Mouse (Mus musculus): ENCODE results near the gene Fes. TPM values are rescaled to one million over a fixed set of nuclear protein-coding genes. Genes with fewer than 3 reads are reported as not detected.

Fes gene
- total and polyA plus RNA-seq, 3 experiments: 2.7 to 6.6 TPM; not detected in 1

- Histone ChIP-seq H3K4me1 (ENCODE audit: control insufficient read depth in 1 of 2, insufficient read depth in 2 of 2, low read length in 2 of 2) (peaks cover 0 to 25% of the 10 kb centered on the region in 2 experiments; a peak in 2 of 4 replicates), H3K9me3 (replicated peaks; ENCODE audit: insufficient read depth, low read length) (no peaks in the 10 kb centered on the region), H3K9ac (ENCODE audit: control insufficient read depth, low read depth, low read length, poor library complexity, severe bottlenecking) (no peak overlapping the region), H3K27ac (ENCODE audit: control insufficient read depth, low read depth, low read length) (no peak overlapping the region), H3K36me3 (ENCODE audit: control insufficient read depth in 1 of 2, insufficient read depth in 2 of 2, low read length in 2 of 2) (peaks cover 0 to 13% of the 10 kb centered on the region in 2 experiments; a peak in 2 of 4 replicates), H3K79me2 (ENCODE audit: control insufficient read depth, insufficient read depth, low read length, poor library complexity) (no peaks in the 10 kb centered on the region), H3K27me3 (ENCODE audit: control insufficient read depth in 1 of 2, insufficient read depth in 2 of 2, low read length in 2 of 2) (no peaks in the 10 kb centered on the region), H3K4me3 (ENCODE audit: control insufficient read depth in 1 of 2, insufficient read depth in 1 of 2, low read depth in 2 of 2, low read length in 2 of 2) (no peak overlapping the region)
- peak; percentile 75 for DNase-seq (ENCODE audit: low read depth, low spot score)
- no peak for TF ChIP-seq JUND (IDR thresholded peaks at IDR 0.05; ENCODE audit: low read depth, low read length)
- TF ChIP-seq E2F4 (IDR thresholded peaks at IDR 0.05; ENCODE audit: borderline replicate concordance, low read depth, low read length): no peak
- TF ChIP-seq ZC3H11A (IDR thresholded peaks at IDR 0.05; ENCODE audit: low read depth, low read length): peak; percentile 54
- no peak for TF ChIP-seq MEF2A (IDR thresholded peaks at IDR 0.05; ENCODE audit: extremely low read depth, insufficient replicate concordance, low read depth, low read length, poor library complexity, severe bottlenecking)
- TF ChIP-seq RAD21 (IDR thresholded peaks at IDR 0.05; ENCODE audit: low read depth, low read length): peak; percentile 64
- peak; percentile 70 for TF ChIP-seq SMC3 (IDR thresholded peaks at IDR 0.05; ENCODE audit: low read depth, low read length)
- TF ChIP-seq CTCF (IDR thresholded peaks at IDR 0.05 in 2 of 3, conservative IDR thresholded peaks at IDR 0.05 in 1 of 3; ENCODE audit: control insufficient read depth in 1 of 3, insufficient read depth in 1 of 3, low read depth in 2 of 3, low read length in 3 of 3, poor library complexity in 1 of 3, severe bottlenecking in 1 of 3): peak; percentile 52 to 81 (median 72)
Measured at GRCm38 (mm10) chr7:80424722-80425121, 37.0 kb upstream of the Fes start.

DNA sequence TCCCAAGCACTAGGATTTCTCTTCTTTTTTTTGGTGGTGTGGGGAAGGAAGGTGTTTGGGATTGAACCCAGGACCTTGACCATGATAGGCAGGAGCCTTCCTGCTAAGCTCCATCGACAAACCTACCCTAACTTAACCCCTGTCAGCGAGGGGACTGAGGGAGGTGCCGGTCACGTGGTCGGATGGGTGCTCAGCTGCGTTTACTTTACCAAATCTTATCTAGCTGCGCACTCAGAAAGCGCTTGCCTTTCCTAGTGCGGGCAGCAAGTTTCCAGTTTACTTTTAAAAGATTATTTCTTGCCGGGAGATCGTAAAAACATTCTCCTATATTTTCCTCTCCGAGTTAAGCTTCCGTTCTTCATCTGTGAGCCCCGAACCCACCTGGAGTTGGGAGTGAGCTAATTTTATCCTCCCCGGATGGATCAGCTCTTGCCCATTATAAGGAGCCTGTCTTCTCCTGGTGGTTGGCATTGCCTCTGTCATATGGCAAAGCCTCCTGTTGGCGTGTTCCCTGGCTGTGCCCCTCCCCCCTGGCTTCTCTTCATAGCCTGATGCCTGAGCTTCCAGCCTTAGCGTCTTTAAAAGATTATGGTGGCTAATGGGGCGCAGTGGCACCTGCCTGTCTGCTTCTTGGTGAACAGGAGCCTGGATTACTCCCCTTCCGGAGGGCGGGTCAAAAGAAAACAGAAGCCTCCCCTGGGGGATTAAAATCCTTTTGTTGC is 35.2 kb upstream of the Fes start:
- no peaks in the 10 kb centered on the region for H3K27me3 ChIP-seq (ENCODE audit: control insufficient read depth in 1 of 2, insufficient read depth in 2 of 2, low read length in 2 of 2)
- H3K36me3 ChIP-seq (ENCODE audit: control insufficient read depth in 1 of 2, insufficient read depth in 2 of 2, low read length in 2 of 2): peaks cover 0 to 26% of the 10 kb centered on the region in 2 experiments; a peak in 2 of 4 replicates
- H3K79me2 ChIP-seq (ENCODE audit: control insufficient read depth, insufficient read depth, low read length, poor library complexity): no peaks in the 10 kb centered on the region
- H3K27ac ChIP-seq (ENCODE audit: control insufficient read depth, low read depth, low read length): peak overlapping the region; percentile 64
- no peaks in the 10 kb centered on the region for H3K9me3 ChIP-seq (replicated peaks; ENCODE audit: insufficient read depth, low read length)
- H3K4me1 ChIP-seq (ENCODE audit: control insufficient read depth in 1 of 2, insufficient read depth in 2 of 2, low read length in 2 of 2): peaks cover 10 to 41% of the 10 kb centered on the region in 2 experiments
- peak; percentile 75 for DNase-seq (ENCODE audit: low read depth, low spot score)
- peak overlapping the region; percentile 49 to 53 for H3K4me3 ChIP-seq (ENCODE audit: control insufficient read depth in 1 of 2, insufficient read depth in 1 of 2, low read depth in 2 of 2, low read length in 2 of 2)
- H3K9ac ChIP-seq (ENCODE audit: control insufficient read depth, low read depth, low read length, poor library complexity, severe bottlenecking): peak overlapping the region; percentile 57
- TF ChIP-seq MEF2A (IDR thresholded peaks at IDR 0.05; ENCODE audit: extremely low read depth, insufficient replicate concordance, low read depth, low read length, poor library complexity, severe bottlenecking) (no peak), USF2 (IDR thresholded peaks at IDR 0.05; ENCODE audit: borderline replicate concordance in 1 of 2, insufficient read depth in 1 of 2, low read depth in 1 of 2, low read length in 2 of 2) (peak; percentile 66 to 89), MAZ (IDR thresholded peaks at IDR 0.05; ENCODE audit: low read depth, low read length) (no peak), TCF12 (IDR thresholded peaks at IDR 0.05; ENCODE audit: low read depth, low read length) (peak; percentile 61), GABPA (IDR thresholded peaks at IDR 0.05; ENCODE audit: low read depth, low read length) (no peak), TAL1 (IDR thresholded peaks at IDR 0.05; ENCODE audit: low read length) (no peak), CHD1 (IDR thresholded peaks at IDR 0.05; ENCODE audit: low read depth, low read length) (no peak), POLR2AphosphoS2 (IDR thresholded peaks at IDR 0.05; ENCODE audit: low read length) (no peak; the same call in 1 of the 2 replicates), MYB (IDR thresholded peaks at IDR 0.05; ENCODE audit: low read depth, low read length) (no peak), CTCF (IDR thresholded peaks at IDR 0.05 in 2 of 3, conservative IDR thresholded peaks at IDR 0.05 in 1 of 3; ENCODE audit: control insufficient read depth in 1 of 3, insufficient read depth in 1 of 3, low read depth in 2 of 3, low read length in 3 of 3, poor library complexity in 1 of 3, severe bottlenecking in 1 of 3) (no peak), NELFE (IDR thresholded peaks at IDR 0.05; ENCODE audit: low read depth, low read length) (no peak; the same call in 1 of the 2 replicates), RAD21 (IDR thresholded peaks at IDR 0.05; ENCODE audit: low read depth, low read length) (no peak), JUND (IDR thresholded peaks at IDR 0.05; ENCODE audit: low read depth, low read length) (no peak), UBTF (IDR thresholded peaks at IDR 0.05; ENCODE audit: borderline replicate concordance, insufficient read depth, low read depth, low read length) (no peak), ZMIZ1 (IDR thresholded peaks at IDR 0.05; ENCODE audit: low read depth, low read length) (no peak), NRF1 (IDR thresholded peaks at IDR 0.05; ENCODE audit: insufficient read depth, low read depth, low read length, poor library complexity, severe bottlenecking) (peak; percentile 63), ZKSCAN1 (IDR thresholded peaks at IDR 0.05; ENCODE audit: low read depth, low read length) (no peak), MAFK (IDR thresholded peaks at IDR 0.05; ENCODE audit: borderline replicate concordance, low read depth, low read length) (no peak), RCOR1 (IDR thresholded peaks at IDR 0.05; ENCODE audit: low read depth, low read length) (peak; percentile 60), TBP (IDR thresholded peaks at IDR 0.05; ENCODE audit: low read depth, low read length) (peak; percentile 72), POLR2AphosphoS5 (IDR thresholded peaks at IDR 0.05; ENCODE audit: borderline replicate concordance, low read depth, low read length) (no peak), USF1 (IDR thresholded peaks at IDR 0.05; ENCODE audit: low read depth, low read length) (peak; percentile 98), MXI1 (IDR thresholded peaks at IDR 0.05; ENCODE audit: low read depth, low read length) (peak; percentile 81), MAX (IDR thresholded peaks at IDR 0.05; ENCODE audit: low read length) (peak; percentile 95), EP300 (IDR thresholded peaks at IDR 0.05; ENCODE audit: low read depth in 1 of 2, low read length in 2 of 2) (peak in 1 of 2 experiments; percentile 56; a peak in 1 of 4 replicates)

Data from MEL (cell line).